Mouse (Mus musculus) thymus, adult 2 months (tissue): ENCODE measurements around the gene Actbl2. TPM values are rescaled to one million over a fixed set of nuclear protein-coding genes. Genes with fewer than 3 reads are reported as not detected.

Source experiments
- DNase-seq: peaks from one replicate; pipeline ENCODE4 v3.0.0; 2021
- H3K27ac ChIP-seq: fragments of 200-500 bp; 2 replicates; pipeline ENCODE4 v1.5.1; 2012; ENCODE audit warnings: low read length, control low read depth; ENCODE audit not compliant: control insufficient read depth, insufficient read depth
- H3K27me3 ChIP-seq: fragments of 200-500 bp; 2 replicates; pipeline ENCODE4 v1.6.1; 2012; ENCODE audit warnings: mild to moderate bottlenecking, low read length, moderate library complexity, mixed read lengths; ENCODE audit not compliant: control insufficient read depth, insufficient read depth
- H3K36me3 ChIP-seq: fragments of 200-500 bp; 2 replicates; pipeline ENCODE4 v1.6.1; 2012; ENCODE audit warnings: mild to moderate bottlenecking, low read length, moderate library complexity; ENCODE audit not compliant: control insufficient read depth, insufficient read depth
- H3K4me1 ChIP-seq: fragments of 200-500 bp; replicated peaks from 2 replicates; pipeline ENCODE4 v1.6.1; 2012; ENCODE audit warnings: low read length; ENCODE audit not compliant: control insufficient read depth, insufficient read depth
- H3K4me3 ChIP-seq: fragments of 200-500 bp; 2 replicates; pipeline ENCODE4 v1.5.1; 2012; ENCODE audit warnings: mild to moderate bottlenecking, low read length, control low read depth, moderate library complexity; ENCODE audit not compliant: control insufficient read depth, insufficient read depth
- CTCF ChIP-seq: fragments of 200-500 bp; IDR thresholded peaks from 2 replicates; pipeline ENCODE4 v1.5.1; 2012; ENCODE audit warnings: mild to moderate bottlenecking, control low read depth, low read length, moderate library complexity, borderline replicate concordance; ENCODE audit not compliant: control insufficient read depth, poor library complexity, insufficient read depth; ENCODE audit errors: extremely low read depth
- POLR2A ChIP-seq: fragments of 200-500 bp; IDR thresholded peaks from 2 replicates; pipeline ENCODE4 v1.6.1; 2012; ENCODE audit warnings: mild to moderate bottlenecking, low read length, control low read depth, moderate library complexity; ENCODE audit not compliant: control insufficient read depth, poor library complexity, insufficient read depth; ENCODE audit errors: extremely low read depth
- WGBS: fragments of 180-500 bp; shearing (Covaris S2); methylation state at CpG from one replicate; pipeline ENCODE4 v1.1.7; 2018; 5-methylcytosine and 5-hydroxymethylcytosine counted together
- polyA plus RNA-seq: library from polyadenylated mRNA; depleted of rRNA; stranded (reverse); fragments of >200 nt; gene quantifications from 2 replicates; pipeline ENCODE4 v1.2.3, GENCODE M21; 2012; rRNA removed

Gene Actbl2
- not detected in 2 replicates for polyA plus RNA-seq

DNA sequence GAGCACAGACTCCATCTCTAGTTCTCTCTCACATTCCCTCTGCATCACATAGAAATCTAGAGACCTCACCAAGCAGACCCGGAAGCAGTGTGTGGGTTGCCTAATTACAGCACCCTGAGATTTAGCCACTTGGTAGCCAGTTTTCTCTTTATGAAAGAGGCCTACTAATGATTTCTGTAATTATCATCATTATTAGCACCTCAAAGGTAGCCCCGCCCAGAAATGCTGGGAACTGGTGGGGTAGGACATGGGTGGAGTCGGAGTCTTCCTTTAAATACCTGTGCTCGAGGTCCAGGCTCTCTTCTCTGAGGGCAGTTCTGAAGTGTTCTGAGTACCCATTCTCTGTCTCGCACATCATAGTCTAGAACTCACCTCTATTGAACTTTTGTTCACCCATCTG, at the start of gene Actbl2:
Gene Actbl2 (plus strand): TSS at position 301 of the 400 bp plus-strand sequence.
- H3K27ac ChIP-seq, result no peak within 1 kb of the TSS
- H3K4me3 ChIP-seq, result no peak within 1 kb of the TSS
- DNase-seq, result no peak
- H3K36me3 ChIP-seq, result no peaks in the 10 kb centered on the region
- WGBS, result 95% methylated on average over 5 of the region's 5 CpGs
- no peak for TF ChIP-seq POLR2A
- TF ChIP-seq CTCF, result no peak
- H3K27me3 ChIP-seq, result no peaks in the 10 kb centered on the region
- peaks cover 14% of the 10 kb centered on the region for H3K4me1 ChIP-seq

GRCm38 (mm10) chr13:111210649-111211378, 44.0 kb upstream of the Actbl2 start:
- Histone ChIP-seq H3K27ac (no peak overlapping the region), H3K4me1 (no peaks in the 10 kb centered on the region), H3K27me3 (no peaks in the 10 kb centered on the region), H3K36me3 (no peaks in the 10 kb centered on the region), H3K4me3 (no peak overlapping the region)
- no peak for DNase-seq
- WGBS, result 37% methylated on average over 8 of the region's 8 CpGs
- TF ChIP-seq POLR2A, result no peak
- TF ChIP-seq CTCF, result no peak

- no peak overlapping the region for H3K4me3 ChIP-seq
- H3K4me1 ChIP-seq, result no peaks in the 10 kb centered on the region
- no peaks in the 10 kb centered on the region for H3K27me3 ChIP-seq
- 55% methylated on average over 5 of the region's 5 CpGs for WGBS
- no peak for DNase-seq
- H3K36me3 ChIP-seq, result no peaks in the 10 kb centered on the region
- H3K27ac ChIP-seq, result no peak overlapping the region
- TF ChIP-seq CTCF (no peak), POLR2A (no peak)
Observed at GRCm38 (mm10) chr13:111228768-111229167, 26.0 kb upstream of the Actbl2 start.

DNA sequence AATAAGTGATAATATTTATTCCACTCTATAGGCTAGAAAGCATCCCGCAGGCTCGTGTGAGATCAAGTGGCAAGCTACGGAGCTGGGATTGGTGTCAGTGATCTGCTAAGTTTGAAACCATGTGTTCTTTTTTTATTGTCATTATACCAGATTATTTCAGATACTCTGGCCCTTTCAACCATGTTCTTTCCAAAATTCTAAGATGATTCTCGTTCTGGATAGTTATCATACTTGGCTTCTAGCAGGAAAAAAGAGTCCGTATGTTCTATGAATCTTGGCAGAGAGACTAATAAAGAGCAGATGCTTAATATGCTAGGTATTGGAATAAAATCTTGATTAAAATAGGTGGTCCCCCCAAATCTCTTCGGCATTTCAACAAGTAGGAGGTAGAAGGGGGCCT, 25.3 kb upstream of the Actbl2 start:
- TF ChIP-seq POLR2A, result no peak
- TF ChIP-seq CTCF, result no peak

GRCm38 (mm10) chr13:111232416-111232815, 22.4 kb upstream of the Actbl2 start:
- Histone ChIP-seq H3K4me3 (no peak overlapping the region), H3K36me3 (no peaks in the 10 kb centered on the region), H3K4me1 (no peaks in the 10 kb centered on the region), H3K27me3 (no peaks in the 10 kb centered on the region), H3K27ac (no peak overlapping the region)
- no peak for DNase-seq
- TF ChIP-seq CTCF, result no peak
- no peak for TF ChIP-seq POLR2A
- WGBS, result 93% methylated on average over 7 of the region's 7 CpGs

More for the DNA sequence above, 25.3 kb upstream of the Actbl2 start:
- WGBS, result 92% methylated on average over 6 of the region's 6 CpGs
- no peak for DNase-seq
- Histone ChIP-seq H3K27ac (no peak overlapping the region), H3K4me1 (no peaks in the 10 kb centered on the region), H3K4me3 (no peak overlapping the region), H3K27me3 (no peaks in the 10 kb centered on the region), H3K36me3 (no peaks in the 10 kb centered on the region)

DNA sequence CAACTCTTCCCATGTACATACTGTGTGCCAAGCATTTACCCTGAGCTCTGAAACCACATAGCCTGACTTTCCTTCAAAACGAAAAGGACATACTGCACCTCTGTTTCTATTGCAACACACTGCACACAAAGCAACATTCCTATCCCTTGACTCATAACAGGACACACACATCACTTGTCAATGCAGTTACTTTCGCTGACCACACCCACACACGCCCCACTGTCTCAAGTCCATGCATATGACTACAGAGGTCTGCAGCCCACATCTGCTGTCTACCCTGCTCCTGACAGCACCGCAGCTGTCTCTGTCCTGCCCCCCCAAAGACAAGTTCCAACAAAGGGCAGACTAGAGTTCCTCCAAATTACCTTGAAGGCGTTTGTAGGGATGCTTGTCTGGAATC, 21.5 kb upstream of the Actbl2 start:
- DNase-seq, result no peak
- TF ChIP-seq CTCF (no peak), POLR2A (no peak)
- Histone ChIP-seq H3K27ac (no peak overlapping the region), H3K36me3 (no peaks in the 10 kb centered on the region), H3K4me3 (no peak overlapping the region), H3K4me1 (no peaks in the 10 kb centered on the region), H3K27me3 (no peaks in the 10 kb centered on the region)
- 92% methylated on average over 5 of the region's 5 CpGs for WGBS
